Mouse (Mus musculus) liver, embryonic 11.5 days (tissue): ENCODE results near the gene Myog. TPM values are rescaled to one million over a fixed set of nuclear protein-coding genes. Genes with fewer than 3 reads are reported as not detected.

Experiments used
- ATAC-seq: fragments of 200-750 bp; cut with Nextera tagmentation; replicated peaks from 2 replicates; pipeline ENCODE4 v1.8.0; 2017; ENCODE audit warnings: moderate number of reproducible peaks, mild to moderate bottlenecking, moderate TSS enrichment, moderate library complexity; ENCODE audit not compliant: low FRiP score
- DNase-seq: peaks from one replicate; pipeline ENCODE4 v3.0.0-alpha.2; 2017; ENCODE audit warnings: low spot score
- H3K27ac ChIP-seq: fragments of 300-500 bp; sonication (generic); 2 replicates; pipeline ENCODE4 v1.5.1; 2014; ENCODE audit warnings: mild to moderate bottlenecking, low read depth, low read length, control low read depth
- H3K27me3 ChIP-seq: fragments of 300-500 bp; sonication (generic); replicated peaks from 2 replicates; pipeline ENCODE4 v1.6.1; 2014; ENCODE audit warnings: low read length, mixed read lengths; ENCODE audit not compliant: control insufficient read depth, insufficient read depth
- H3K36me3 ChIP-seq: fragments of 300-500 bp; sonication (generic); 2 replicates; pipeline ENCODE4 v1.6.1; 2014; ENCODE audit warnings: mild to moderate bottlenecking, low read length, moderate library complexity, mixed read lengths; ENCODE audit not compliant: control insufficient read depth, insufficient read depth
- H3K4me1 ChIP-seq: fragments of 300-500 bp; sonication (generic); replicated peaks from 2 replicates; pipeline ENCODE4 v1.6.1; 2014; ENCODE audit warnings: low read length, mixed read lengths; ENCODE audit not compliant: control insufficient read depth, insufficient read depth
- H3K4me2 ChIP-seq: fragments of 300-500 bp; sonication (generic); 2 replicates; pipeline ENCODE4 v1.6.1; 2014; ENCODE audit warnings: mild to moderate bottlenecking, control low read depth, moderate library complexity
- H3K4me3 ChIP-seq: fragments of 300-500 bp; sonication (generic); 2 replicates; pipeline ENCODE4 v1.5.1; 2014; ENCODE audit warnings: low read depth, low read length, control low read depth
- H3K9ac ChIP-seq: fragments of 300-500 bp; sonication (generic); 2 replicates; pipeline ENCODE4 v1.6.1; 2014; ENCODE audit warnings: low read depth, low read length, control low read depth
- H3K9me3 ChIP-seq: fragments of 300-500 bp; sonication (generic); 2 replicates; pipeline ENCODE4 v1.6.1; 2016; ENCODE audit warnings: low read length, inconsistent platforms, mixed read lengths; ENCODE audit not compliant: control insufficient read depth
- WGBS: fragments of 180-500 bp; shearing (Covaris S2); extraction: QIAGEN DNeasy Blood & Tissue Kit; methylation state at CpG from one replicate; pipeline ENCODE4 v1.1.7; 2014; 5-methylcytosine and 5-hydroxymethylcytosine counted together
- polyA plus RNA-seq: library from polyadenylated mRNA; unstranded; fragments of >200 nt; fragmentation: Nextera tagmentation; extraction: Ambion mirVana; gene quantifications from 2 replicates; pipeline ENCODE4 v1.2.1, GENCODE M21; 2014

Myog gene
- polyA plus RNA-seq, 1 experiment from 2014 or later: 5.2 TPM

- H3K27ac ChIP-seq: no peak overlapping the region
- DNase-seq (no peak), ATAC-seq (no peak)
- H3K4me1 ChIP-seq: no peaks in the 10 kb centered on the region
- H3K9me3 ChIP-seq: no peaks in the 10 kb centered on the region
- 78% methylated on average over 7 of the region's 7 CpGs for WGBS
- H3K9ac ChIP-seq: no peak overlapping the region
- H3K36me3 ChIP-seq: no peaks in the 10 kb centered on the region
- no peak overlapping the region for H3K4me2 ChIP-seq
- no peak overlapping the region for H3K4me3 ChIP-seq
- no peaks in the 10 kb centered on the region; the same call in 1 of the 2 replicates for H3K27me3 ChIP-seq
These were observed 13.0 kb upstream of the Myog start for GRCm38 (mm10) chr1:134276823-134277222.

GRCm38 (mm10) chr1:134280174-134280573, 9.6 kb upstream of the Myog start:
- no peaks in the 10 kb centered on the region for H3K9me3 ChIP-seq
- DNase-seq (no peak), ATAC-seq (no peak)
- no peaks in the 10 kb centered on the region; the same call in 1 of the 2 replicates for H3K27me3 ChIP-seq
- no peak overlapping the region for H3K9ac ChIP-seq
- no peaks in the 10 kb centered on the region for H3K36me3 ChIP-seq
- WGBS: 77% methylated on average over 5 of the region's 5 CpGs
- no peak overlapping the region for H3K4me3 ChIP-seq
- no peak overlapping the region for H3K27ac ChIP-seq
- no peaks in the 10 kb centered on the region for H3K4me1 ChIP-seq
- H3K4me2 ChIP-seq: no peak overlapping the region

GRCm38 (mm10) chr1:134281563-134281962, 8.2 kb upstream of the Myog start:
- Histone ChIP-seq H3K27me3 (no peaks in the 10 kb centered on the region), H3K27ac (no peak overlapping the region), H3K4me2 (no peak overlapping the region), H3K36me3 (no peaks in the 10 kb centered on the region), H3K9me3 (no peaks in the 10 kb centered on the region), H3K4me1 (no peaks in the 10 kb centered on the region), H3K4me3 (no peak overlapping the region), H3K9ac (no peak overlapping the region)
- WGBS: 72% methylated on average over 4 of the region's 4 CpGs
- no peak for DNase-seq
- no peak for ATAC-seq

GRCm38 (mm10) chr1:134282342-134282741, 7.4 kb upstream of the Myog start:
- no peak for ATAC-seq
- no peak overlapping the region for H3K4me2 ChIP-seq
- no peak for DNase-seq
- no peaks in the 10 kb centered on the region for H3K36me3 ChIP-seq
- H3K9me3 ChIP-seq: no peaks in the 10 kb centered on the region
- no peak overlapping the region for H3K27ac ChIP-seq
- WGBS: 34% methylated on average over 3 of the region's 3 CpGs
- no peaks in the 10 kb centered on the region for H3K4me1 ChIP-seq
- H3K9ac ChIP-seq: no peak overlapping the region
- no peaks in the 10 kb centered on the region for H3K27me3 ChIP-seq
- H3K4me3 ChIP-seq: no peak overlapping the region

- no peak overlapping the region for H3K9ac ChIP-seq
- ATAC-seq (no peak), DNase-seq (no peak)
- no peak overlapping the region for H3K27ac ChIP-seq
- no peak overlapping the region for H3K4me2 ChIP-seq
- no peak overlapping the region for H3K4me3 ChIP-seq
- H3K36me3 ChIP-seq: no peaks in the 10 kb centered on the region
- no peaks in the 10 kb centered on the region for H3K4me1 ChIP-seq
- 59% methylated on average over 1 of the region's 1 CpGs for WGBS
- H3K9me3 ChIP-seq: no peaks in the 10 kb centered on the region
- H3K27me3 ChIP-seq: no peaks in the 10 kb centered on the region
These were observed 6.7 kb upstream of the Myog start for GRCm38 (mm10) chr1:134283108-134283507.

GRCm38 (mm10) chr1:134285458-134286120, 4.2 kb upstream of the Myog start:
- Histone ChIP-seq H3K9me3 (no peaks in the 10 kb centered on the region), H3K9ac (no peak overlapping the region), H3K4me3 (no peak overlapping the region), H3K4me1 (no peaks in the 10 kb centered on the region), H3K4me2 (no peak overlapping the region), H3K27ac (no peak overlapping the region), H3K27me3 (no peaks in the 10 kb centered on the region), H3K36me3 (no peaks in the 10 kb centered on the region)
- no peak for DNase-seq
- 60% methylated on average over 10 of the region's 10 CpGs for WGBS
- ATAC-seq: no peak

GRCm38 (mm10) chr1:134288239-134288638, 1.6 kb upstream of the Myog start:
- no peak for ATAC-seq

GRCm38 (mm10) chr1:134290300-134290699, 511 bp downstream of the Myog start:
- WGBS: 89% methylated on average over 13 of the region's 13 CpGs
- H3K9me3 ChIP-seq: no peaks in the 10 kb centered on the region
- no peaks in the 10 kb centered on the region for H3K36me3 ChIP-seq
- no peak overlapping the region for H3K9ac ChIP-seq
- H3K4me3 ChIP-seq: no peak overlapping the region
- no peak overlapping the region for H3K4me2 ChIP-seq
- ATAC-seq (no peak), DNase-seq (no peak)
- H3K27me3 ChIP-seq: no peaks in the 10 kb centered on the region
- H3K27ac ChIP-seq: no peak overlapping the region
- no peaks in the 10 kb centered on the region for H3K4me1 ChIP-seq

More at GRCm38 (mm10) chr1:134288239-134288638, 1.6 kb upstream of the Myog start:
- WGBS: 47% methylated on average over 3 of the region's 3 CpGs
- H3K9ac ChIP-seq: no peak overlapping the region
- H3K9me3 ChIP-seq: no peaks in the 10 kb centered on the region
- DNase-seq: no peak
- no peaks in the 10 kb centered on the region for H3K36me3 ChIP-seq
- H3K4me1 ChIP-seq: no peaks in the 10 kb centered on the region
- no peak overlapping the region for H3K4me3 ChIP-seq
- H3K27me3 ChIP-seq: no peaks in the 10 kb centered on the region
- no peak overlapping the region for H3K4me2 ChIP-seq
- no peak overlapping the region for H3K27ac ChIP-seq

GRCm38 (mm10) chr1:134290909-134291308, 1.1 kb downstream of the Myog start:
- H3K9ac ChIP-seq: no peak overlapping the region

More at GRCm38 (mm10) chr1:134290909-134291308, 1.1 kb downstream of the Myog start:
- ATAC-seq: no peak
- Histone ChIP-seq H3K9me3 (no peaks in the 10 kb centered on the region), H3K4me2 (no peak overlapping the region), H3K27ac (no peak overlapping the region), H3K4me3 (no peak overlapping the region), H3K4me1 (no peaks in the 10 kb centered on the region), H3K27me3 (no peaks in the 10 kb centered on the region), H3K36me3 (no peaks in the 10 kb centered on the region)
- no peak for DNase-seq
- 57% methylated on average over 5 of the region's 5 CpGs for WGBS
